Mouse (Mus musculus): ENCODE data around the gene Adam1b. TPM values are rescaled to one million over a fixed set of nuclear protein-coding genes. Genes with fewer than 3 reads are reported as not detected.

The Adam1b gene
- polyA plus RNA-seq, 1 experiment from 2014 or later = not detected

DNA sequence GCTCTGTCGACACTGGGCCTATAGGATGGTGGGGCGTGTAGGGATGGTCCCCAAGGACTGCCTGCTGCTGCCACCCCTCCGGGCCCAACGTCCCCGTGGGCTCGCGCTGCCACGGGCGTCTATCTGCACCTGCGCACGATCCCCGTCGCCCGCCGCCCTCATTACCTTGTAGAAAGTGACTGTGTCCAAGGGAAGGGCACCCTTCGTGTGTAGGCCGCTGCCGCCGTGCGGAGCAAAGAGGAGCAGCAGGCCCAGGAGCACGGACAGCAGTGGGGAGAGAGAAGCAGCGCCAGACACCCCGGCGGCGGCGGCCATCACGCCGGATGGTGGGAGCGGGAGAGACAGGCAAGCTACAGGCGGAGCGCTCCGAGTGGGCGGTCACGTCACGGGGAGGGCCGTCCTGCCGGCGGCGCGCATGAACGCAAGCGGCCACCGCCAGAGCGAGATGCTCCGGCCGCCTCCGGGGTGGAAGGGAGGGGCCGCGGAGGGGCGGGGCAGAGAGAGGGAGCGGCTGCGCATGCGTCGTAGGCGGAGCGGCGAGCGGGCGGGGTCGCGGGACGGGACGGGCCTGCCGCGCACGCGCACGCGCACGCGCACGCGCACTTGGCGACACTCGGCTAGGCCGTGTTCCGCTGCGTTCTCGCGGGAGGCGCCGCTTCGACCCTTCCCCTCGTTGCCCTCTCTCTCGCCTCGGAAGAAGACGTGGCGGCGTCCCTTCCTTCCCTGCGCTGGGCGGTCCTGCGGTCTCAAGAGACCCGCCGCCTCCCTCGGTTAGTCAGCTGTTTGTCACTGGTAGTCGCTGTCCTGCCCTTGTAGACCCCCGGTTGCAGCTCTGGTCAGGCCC is 51.0 kb downstream of the Adam1b start, which contains the start of gene Erp29:
Gene Erp29 (minus strand): TSS at position 481 of the 844 bp plus-strand sequence.
- H3K36me3 ChIP-seq (ENCODE audit: control insufficient read depth, insufficient read depth, low read length) = peaks cover 10% of the 10 kb centered on the region
- peak; percentile 96 for ATAC-seq
- H3K9ac ChIP-seq (ENCODE audit: low read depth, low read length) = peak within 1 kb of the TSS; percentile 98
- peak within 1 kb of the TSS; percentile 65 for H3K4me3 ChIP-seq (ENCODE audit: low read length)
- H3K9me3 ChIP-seq (ENCODE audit: control insufficient read depth, low read length) = no peaks in the 10 kb centered on the region
- H3K27me3 ChIP-seq (replicated peaks; ENCODE audit: control insufficient read depth, insufficient read depth, low read length) = no peaks in the 10 kb centered on the region
- peak within 1 kb of the TSS; percentile 94 for H3K27ac ChIP-seq (ENCODE audit: low read depth, low read length)
- peaks cover 19% of the 10 kb centered on the region for H3K4me1 ChIP-seq (ENCODE audit: control insufficient read depth, insufficient read depth, low read depth, low read length)
- 0% methylated on average over 55 of the region's 97 CpGs for WGBS
- H3K4me2 ChIP-seq (ENCODE audit: low read length) = peak within 1 kb of the TSS; percentile 85

DNA sequence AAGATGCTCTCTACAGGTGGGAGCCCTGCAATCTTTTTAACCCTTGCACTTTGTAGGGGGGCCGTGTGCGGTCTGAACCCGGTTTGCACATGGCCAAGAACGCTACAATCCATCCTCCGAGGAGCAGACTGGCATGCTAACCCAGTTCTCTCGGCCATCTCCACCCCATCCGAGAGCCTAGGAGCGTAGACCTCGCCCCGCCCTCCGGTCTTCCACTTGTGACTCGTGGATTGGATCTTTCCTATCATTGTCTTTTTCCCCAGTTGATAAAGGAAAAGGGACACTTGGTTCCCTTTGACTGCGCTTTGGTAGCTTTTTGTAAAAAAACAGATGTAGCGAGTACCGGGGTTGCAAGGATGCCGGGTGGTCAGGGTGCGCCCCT is 51.6 kb downstream of the Adam1b start, which contains the start of gene Tmem116:
Gene Tmem116 (plus strand): TSS at position 250 of the 382 bp plus-strand sequence.
- under 1% methylated on average over 17 of the region's 17 CpGs for WGBS

GRCm38 (mm10) chr5:121451203-121451602 is 52.0 kb downstream of the Adam1b start:
- no peak for ATAC-seq
- H3K9ac ChIP-seq (ENCODE audit: low read depth, low read length) = peak overlapping the region; percentile 82
- 25% methylated on average over 8 of the region's 8 CpGs for WGBS
- no peaks in the 10 kb centered on the region for H3K9me3 ChIP-seq (ENCODE audit: control insufficient read depth, low read length)
- peak overlapping the region; percentile 85 for H3K4me2 ChIP-seq (ENCODE audit: low read length)
- H3K27me3 ChIP-seq (replicated peaks; ENCODE audit: control insufficient read depth, insufficient read depth, low read length) = no peaks in the 10 kb centered on the region
- H3K36me3 ChIP-seq (ENCODE audit: control insufficient read depth, insufficient read depth, low read length) = peaks cover 17% of the 10 kb centered on the region
- H3K4me1 ChIP-seq (ENCODE audit: control insufficient read depth, insufficient read depth, low read depth, low read length) = peaks cover 19% of the 10 kb centered on the region
- H3K4me3 ChIP-seq (ENCODE audit: low read length) = peak overlapping the region; percentile 65
- peak overlapping the region; percentile 94 for H3K27ac ChIP-seq (ENCODE audit: low read depth, low read length)

More for the DNA sequence above, 51.6 kb downstream of the Adam1b start, which contains the start of gene Tmem116:
- peaks cover 15% of the 10 kb centered on the region for H3K36me3 ChIP-seq (ENCODE audit: control insufficient read depth, insufficient read depth, low read length)
- peak; percentile 24; the same call in 1 of the 2 replicates for ATAC-seq
- H3K4me3 ChIP-seq (ENCODE audit: low read length) = peak within 1 kb of the TSS; percentile 65
- peak within 1 kb of the TSS; percentile 85 for H3K4me2 ChIP-seq (ENCODE audit: low read length)
- H3K27ac ChIP-seq (ENCODE audit: low read depth, low read length) = peak within 1 kb of the TSS; percentile 94
- no peaks in the 10 kb centered on the region for H3K27me3 ChIP-seq (replicated peaks; ENCODE audit: control insufficient read depth, insufficient read depth, low read length)
- H3K4me1 ChIP-seq (ENCODE audit: control insufficient read depth, insufficient read depth, low read depth, low read length) = peaks cover 19% of the 10 kb centered on the region
- peak within 1 kb of the TSS; percentile 98 for H3K9ac ChIP-seq (ENCODE audit: low read depth, low read length)
- no peaks in the 10 kb centered on the region for H3K9me3 ChIP-seq (ENCODE audit: control insufficient read depth, low read length)

DNA sequence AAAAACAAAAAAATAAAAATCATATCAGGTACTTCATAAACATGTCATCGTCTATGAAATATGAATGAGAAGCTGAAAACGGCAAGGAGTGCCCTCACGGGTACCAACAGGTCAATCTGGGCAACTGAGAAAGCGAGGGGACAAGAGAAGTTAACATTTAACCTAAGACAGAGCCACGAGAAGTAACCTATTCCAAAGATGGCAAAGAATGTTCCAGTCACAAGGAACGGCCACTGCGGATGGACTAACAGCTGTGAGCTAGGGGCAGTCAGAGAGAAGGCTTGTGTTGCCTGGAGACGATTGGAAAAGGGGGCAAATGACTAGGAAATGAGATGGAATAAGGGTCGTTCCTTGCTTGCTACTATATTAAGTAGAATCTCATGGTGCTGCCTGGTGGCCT is 52.8 kb downstream of the Adam1b start:
- H3K9ac ChIP-seq (ENCODE audit: low read depth, low read length) = peak overlapping the region; percentile 41
- no peaks in the 10 kb centered on the region for H3K9me3 ChIP-seq (ENCODE audit: control insufficient read depth, low read length)
- H3K27me3 ChIP-seq (replicated peaks; ENCODE audit: control insufficient read depth, insufficient read depth, low read length) = no peaks in the 10 kb centered on the region
- no peak overlapping the region for H3K27ac ChIP-seq (ENCODE audit: low read depth, low read length)
- peak overlapping the region; percentile 85 for H3K4me2 ChIP-seq (ENCODE audit: low read length)
- H3K36me3 ChIP-seq (ENCODE audit: control insufficient read depth, insufficient read depth, low read length) = peaks cover 18% of the 10 kb centered on the region
- H3K4me3 ChIP-seq (ENCODE audit: low read length) = no peak overlapping the region
- no peak for ATAC-seq
- 73% methylated on average over 9 of the region's 9 CpGs for WGBS
- H3K4me1 ChIP-seq (ENCODE audit: control insufficient read depth, insufficient read depth, low read depth, low read length) = peaks cover 19% of the 10 kb centered on the region

Other genes with a start within 250 kb of the Adam1b start
- 112 and 124 TPM in 2 replicates for gene Trafd1, start 117.8 kb downstream of the Adam1b start, polyA plus RNA-seq (2015; fragmentation: Nextera tagmentation; extraction: Ambion mirVana)
- 58.5 and 59.4 TPM in 2 replicates for gene Naa25, start 105.5 kb downstream of the Adam1b start, polyA plus RNA-seq (2015; fragmentation: Nextera tagmentation; extraction: Ambion mirVana)
- gene Tmem116, start 51.5 kb downstream of the Adam1b start, polyA plus RNA-seq (2015; fragmentation: Nextera tagmentation; extraction: Ambion mirVana) = 1.9 and 2.3 TPM in 2 replicates
- 199 and 211 TPM in 2 replicates for gene Erp29, start 50.9 kb downstream of the Adam1b start, polyA plus RNA-seq (2015; fragmentation: Nextera tagmentation; extraction: Ambion mirVana)
- 3.1 and 3.8 TPM in 2 replicates for gene Adam1a, start 42.0 kb upstream of the Adam1b start, polyA plus RNA-seq (2015; fragmentation: Nextera tagmentation; extraction: Ambion mirVana)
- gene Gm42878, start 42.0 kb upstream of the Adam1b start, polyA plus RNA-seq (2015; fragmentation: Nextera tagmentation; extraction: Ambion mirVana) = 0.40 TPM in 1 of 2 replicates, not detected in the other
- 61.7 and 64.5 TPM in 2 replicates for gene Mapkapk5, start 42.5 kb upstream of the Adam1b start, polyA plus RNA-seq (2015; fragmentation: Nextera tagmentation; extraction: Ambion mirVana)
- 150 and 156 TPM in 2 replicates for gene Aldh2, start 90.4 kb upstream of the Adam1b start, polyA plus RNA-seq (2015; fragmentation: Nextera tagmentation; extraction: Ambion mirVana)
- 2.0 and 2.6 TPM in 2 replicates for gene Acad12, start 115.5 kb upstream of the Adam1b start, polyA plus RNA-seq (2015; fragmentation: Nextera tagmentation; extraction: Ambion mirVana)
- 1.3 and 1.4 TPM in 2 replicates for gene Acad10, start 157.1 kb upstream of the Adam1b start, polyA plus RNA-seq (2015; fragmentation: Nextera tagmentation; extraction: Ambion mirVana)
- gene Brap, start 157.1 kb upstream of the Adam1b start, polyA plus RNA-seq (2015; fragmentation: Nextera tagmentation; extraction: Ambion mirVana) = 36.1 and 42.5 TPM in 2 replicates
- gene Atxn2, start 207.9 kb upstream of the Adam1b start, polyA plus RNA-seq (2015; fragmentation: Nextera tagmentation; extraction: Ambion mirVana) = 52.4 and 53.9 TPM in 2 replicates

Measured in hindbrain, embryonic 16.5 days (tissue).